Mouse (Mus musculus) myocyte (in vitro differentiated cells): ENCODE measurements at regions not wholly inside any gene's neighbourhood (a gene's known extent, or its start where the extent isn't known, plus 50 kb on each side); places are given as distances from the start of the nearest gene placed in this dataset.

Source experiments
- H3K27me3 ChIP-seq: one replicate; pipeline ENCODE4 v1.6.1; 2011; ENCODE audit not compliant: control insufficient read depth, insufficient read depth, insufficient read length
- H3K36me3 ChIP-seq: one replicate; pipeline ENCODE4 v1.6.1; 2011; ENCODE audit not compliant: control insufficient read depth, insufficient read depth
- H3K4me2 ChIP-seq: one replicate; pipeline ENCODE4 v1.6.1; 2011; ENCODE audit warnings: low read depth, control low read depth
- H3K4me3 ChIP-seq: one replicate; pipeline ENCODE4 v1.5.1; 2011; ENCODE audit warnings: mild to moderate bottlenecking, control low read depth, moderate library complexity
- H3K79me2 ChIP-seq: one replicate; pipeline ENCODE4 v1.6.1; 2011; ENCODE audit not compliant: control insufficient read depth, insufficient read depth
- H3ac ChIP-seq: one replicate; pipeline ENCODE4 v1.6.1; 2011; ENCODE audit not compliant: control insufficient read depth, insufficient read length
- CEBPB ChIP-seq: IDR thresholded peaks from 2 replicates; pipeline ENCODE4 v1.6.1; 2011; ENCODE audit warnings: mild to moderate bottlenecking, moderate library complexity; ENCODE audit not compliant: poor library complexity, insufficient read depth, severe bottlenecking
- E2F4 ChIP-seq: IDR thresholded peaks from one replicate; pipeline ENCODE4 v1.6.1; 2011; ENCODE audit warnings: mild to moderate bottlenecking, control low read depth, moderate library complexity; ENCODE audit not compliant: insufficient read depth
- MAX ChIP-seq: IDR thresholded peaks from one replicate; pipeline ENCODE4 v1.6.1; 2011; ENCODE audit warnings: low read depth, mild to moderate bottlenecking, control low read depth
- MYOD1 ChIP-seq, 3 experiments: IDR thresholded peaks; one replicate each; pipeline ENCODE4 v1.6.1; 2011; ENCODE audit warnings: control low read depth in 2 of 3, low read depth in 2 of 3, mild to moderate bottlenecking in 2 of 3, moderate library complexity in 1 of 3; ENCODE audit not compliant: insufficient read length in 2 of 3, control insufficient read depth in 1 of 3
- MYOG ChIP-seq, 3 experiments: IDR thresholded peaks; one replicate each; pipeline ENCODE4 v1.6.1; 2011; ENCODE audit warnings: control low read depth in 2 of 3, low read depth in 2 of 3, mild to moderate bottlenecking in 2 of 3; ENCODE audit not compliant: insufficient read length in 2 of 3, control insufficient read depth in 1 of 3, insufficient read depth in 1 of 3
- POLR2A ChIP-seq: IDR thresholded peaks from one replicate; pipeline ENCODE4 v1.6.1; 2011; ENCODE audit warnings: low read depth, mild to moderate bottlenecking, control low read depth, moderate library complexity; ENCODE audit not compliant: insufficient read length
- POLR2AphosphoS2 ChIP-seq: IDR thresholded peaks from one replicate; pipeline ENCODE4 v1.6.1; 2011; ENCODE audit warnings: low read depth, control low read depth; ENCODE audit not compliant: insufficient read length
- REST ChIP-seq: IDR thresholded peaks from one replicate; pipeline ENCODE4 v1.6.1; 2011; ENCODE audit warnings: mild to moderate bottlenecking, control low read depth, moderate library complexity; ENCODE audit not compliant: insufficient read depth, insufficient read length
- SRF ChIP-seq: IDR thresholded peaks from one replicate; pipeline ENCODE4 v1.6.1; 2011; ENCODE audit warnings: low read depth; ENCODE audit not compliant: control insufficient read depth, insufficient read length
- TCF12 ChIP-seq: IDR thresholded peaks from one replicate; pipeline ENCODE4 v1.6.1; 2011; ENCODE audit warnings: mild to moderate bottlenecking, control low read depth; ENCODE audit not compliant: poor library complexity, insufficient read depth, severe bottlenecking
- TCF3 ChIP-seq: IDR thresholded peaks from one replicate; pipeline ENCODE4 v1.6.1; 2011; ENCODE audit warnings: low read depth, control low read depth; ENCODE audit not compliant: insufficient read length
- USF1 ChIP-seq: IDR thresholded peaks from one replicate; pipeline ENCODE4 v1.6.1; 2011; ENCODE audit warnings: low read depth, mild to moderate bottlenecking, control low read depth, moderate library complexity

GRCm38 (mm10) chr19:32935638-32936037 is 178.3 kb downstream of the Pten start:
- TF ChIP-seq REST (no peak), TCF3 (no peak)
- Histone ChIP-seq H3K4me2 (no peak overlapping the region), H3ac (no peak overlapping the region), H3K27me3 (no peaks in the 10 kb centered on the region), H3K4me3 (no peak overlapping the region), H3K36me3 (no peaks in the 10 kb centered on the region), H3K79me2 (no peaks in the 10 kb centered on the region)

GRCm38 (mm10) chr19:32937591-32937990 is 180.3 kb downstream of the Pten start:
- Histone ChIP-seq H3K27me3 (no peaks in the 10 kb centered on the region), H3K4me3 (no peak overlapping the region), H3K4me2 (no peak overlapping the region), H3K79me2 (no peaks in the 10 kb centered on the region), H3K36me3 (no peaks in the 10 kb centered on the region), H3ac (no peak overlapping the region)
- TF ChIP-seq USF1 (no peak), MAX (no peak), POLR2A (no peak), MYOG (IDR thresholded peaks at IDR 0.05; ENCODE audit: control insufficient read depth in 1 of 3, insufficient read depth in 1 of 3, insufficient read length in 2 of 3, low read depth in 2 of 3) (no peak), TCF12 (no peak), MYOD1 (IDR thresholded peaks at IDR 0.05; ENCODE audit: control insufficient read depth in 1 of 3, insufficient read length in 2 of 3, low read depth in 2 of 3) (no peak), SRF (no peak), CEBPB (no peak), POLR2AphosphoS2 (no peak), TCF3 (no peak), E2F4 (no peak), REST (no peak)

- no peak overlapping the region for H3ac ChIP-seq
- H3K4me3 ChIP-seq = no peak overlapping the region
- H3K36me3 ChIP-seq = no peaks in the 10 kb centered on the region
- TF ChIP-seq TCF3 = no peak
- peak in 1 of 3 experiments; percentile 3 for TF ChIP-seq MYOD1 (IDR thresholded peaks at IDR 0.05; ENCODE audit: control insufficient read depth in 1 of 3, insufficient read length in 2 of 3, low read depth in 2 of 3)
- H3K4me2 ChIP-seq = no peak overlapping the region
- no peaks in the 10 kb centered on the region for H3K27me3 ChIP-seq
- no peaks in the 10 kb centered on the region for H3K79me2 ChIP-seq
Observed at GRCm38 (mm10) chr19:32939692-32940091, 182.4 kb downstream of the Pten start.

DNA sequence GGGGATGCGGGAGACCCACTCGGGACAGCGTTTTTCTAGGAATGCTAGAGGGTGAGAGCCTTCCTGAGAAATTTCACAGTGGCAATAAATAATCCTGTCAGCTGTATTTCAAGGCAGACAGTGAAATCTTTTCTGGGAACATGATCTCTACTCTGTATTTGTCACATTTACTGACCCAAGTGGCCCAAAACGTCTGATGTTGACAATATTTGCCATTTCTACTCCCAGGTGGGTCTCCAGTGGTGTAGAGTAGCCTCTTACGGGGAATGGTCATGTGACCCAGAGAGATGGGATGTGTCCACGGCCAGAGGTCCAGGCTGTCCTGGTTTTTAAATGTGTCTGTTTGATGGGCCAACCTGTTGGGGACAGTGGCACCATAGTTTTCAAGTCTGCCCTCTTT is 183.5 kb downstream of the Pten start:
- Histone ChIP-seq H3K4me2 (no peak overlapping the region), H3ac (no peak overlapping the region), H3K36me3 (no peaks in the 10 kb centered on the region), H3K4me3 (no peak overlapping the region), H3K79me2 (no peaks in the 10 kb centered on the region), H3K27me3 (no peaks in the 10 kb centered on the region)
- TF ChIP-seq POLR2A = no peak
- TF ChIP-seq POLR2AphosphoS2 = no peak

GRCm38 (mm10) chr19:32943594-32944230 is 186.4 kb downstream of the Pten start:
- TF ChIP-seq TCF3 = no peak
- no peak for TF ChIP-seq REST
- TF ChIP-seq MAX = no peak
- TF ChIP-seq POLR2A = no peak
- Histone ChIP-seq H3K79me2 (no peaks in the 10 kb centered on the region), H3K27me3 (no peaks in the 10 kb centered on the region), H3K4me2 (no peak overlapping the region), H3K36me3 (no peaks in the 10 kb centered on the region), H3ac (no peak overlapping the region), H3K4me3 (no peak overlapping the region)

- no peak overlapping the region for H3ac ChIP-seq
- no peak for TF ChIP-seq USF1
- H3K27me3 ChIP-seq = no peaks in the 10 kb centered on the region
- no peak overlapping the region for H3K4me2 ChIP-seq
- no peak overlapping the region for H3K4me3 ChIP-seq
- H3K36me3 ChIP-seq = no peaks in the 10 kb centered on the region
- H3K79me2 ChIP-seq = no peaks in the 10 kb centered on the region
Observed at GRCm38 (mm10) chr19:32947081-32947855, 190.0 kb downstream of the Pten start.
